Mouse (Mus musculus): ENCODE measurements around the gene Sfxn3. TPM values are rescaled to one million over a fixed set of nuclear protein-coding genes. Genes with fewer than 3 reads are reported as not detected.
A peak's percentile ranks its signal among the peaks of the same experiment; 100 is the strongest.

Sfxn3 gene
- polyA plus RNA-seq, 1 experiment from 2014 or later, result 4.1 TPM

DNA sequence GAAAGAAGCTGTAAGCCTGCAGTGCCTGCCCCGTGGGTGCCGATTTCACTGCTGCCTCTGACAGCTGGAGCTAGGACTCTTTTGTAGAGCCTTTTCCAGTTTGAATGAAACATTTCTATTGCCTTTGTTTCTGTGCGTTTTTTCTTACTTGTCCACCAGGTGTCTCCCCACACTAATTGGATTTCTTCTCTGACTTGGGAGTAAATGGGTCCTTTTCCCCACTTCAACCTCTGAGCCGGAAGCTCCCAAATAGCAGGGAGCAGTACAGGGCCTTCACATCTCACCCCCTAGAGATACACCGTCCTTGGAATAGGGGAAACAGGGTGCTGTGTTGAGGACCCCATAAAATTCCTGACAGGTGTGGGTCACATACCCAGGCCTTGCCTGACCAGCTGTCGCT, 34.7 kb upstream of the Sfxn3 start:
- Histone ChIP-seq H3K27ac (no peak overlapping the region), H3K27me3 (replicated peaks) (peaks cover 3% of the 10 kb centered on the region; the same call in 1 of the 2 replicates), H3K9ac (no peak overlapping the region), H3K4me2 (no peak overlapping the region), H3K9me3 (replicated peaks) (no peaks in the 10 kb centered on the region), H3K4me1 (peaks cover 62% of the 10 kb centered on the region), H3K4me3 (no peak overlapping the region), H3K36me3 (peaks cover 48% of the 10 kb centered on the region)
- 58% methylated on average over 6 of the region's 6 CpGs for WGBS (ENCODE audit: insufficient replicate concordance)
- ATAC-seq, result no peak

DNA sequence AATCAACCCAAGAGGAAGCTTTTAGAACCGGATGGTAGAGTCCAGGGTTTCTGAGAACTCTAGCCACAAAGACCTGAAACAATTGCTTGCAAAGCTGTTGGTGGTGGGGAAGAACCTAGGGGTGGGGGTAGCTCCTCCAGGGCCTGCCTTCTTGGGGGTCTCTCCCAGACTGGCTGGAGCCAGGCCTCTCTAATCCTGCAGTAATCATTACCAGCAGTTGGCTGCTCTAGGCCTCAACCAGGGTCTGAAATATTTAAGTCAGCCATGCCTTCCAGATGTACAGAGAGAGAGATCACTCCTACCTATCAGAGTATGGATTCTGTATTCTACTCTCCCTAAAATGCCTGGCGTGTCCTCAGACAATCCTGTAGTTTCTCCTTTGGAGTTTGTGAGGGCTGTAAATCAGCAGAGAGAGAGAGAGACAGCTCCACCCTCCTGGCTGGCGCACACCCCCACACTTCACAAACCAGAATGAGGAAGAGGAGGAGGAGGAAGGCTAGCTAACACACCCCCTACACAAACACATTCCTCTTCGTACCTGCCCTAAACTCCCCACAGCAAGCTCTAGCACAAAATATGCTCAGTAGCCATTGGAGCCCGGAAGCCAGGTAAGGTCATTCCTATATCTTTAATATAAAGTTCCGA, 33.6 kb upstream of the Sfxn3 start:
- Histone ChIP-seq H3K4me2 (peak overlapping the region; percentile 93; the same call in 1 of the 2 replicates), H3K9ac (no peak overlapping the region), H3K9me3 (replicated peaks) (no peaks in the 10 kb centered on the region), H3K36me3 (peaks cover 37% of the 10 kb centered on the region), H3K4me1 (peaks cover 62% of the 10 kb centered on the region), H3K27me3 (replicated peaks) (peaks cover 3% of the 10 kb centered on the region; the same call in 1 of the 2 replicates), H3K27ac (peak overlapping the region; percentile 79), H3K4me3 (no peak overlapping the region)
- ATAC-seq, result no peak
- WGBS (ENCODE audit: insufficient replicate concordance), result 41% methylated on average over 6 of the region's 6 CpGs

DNA sequence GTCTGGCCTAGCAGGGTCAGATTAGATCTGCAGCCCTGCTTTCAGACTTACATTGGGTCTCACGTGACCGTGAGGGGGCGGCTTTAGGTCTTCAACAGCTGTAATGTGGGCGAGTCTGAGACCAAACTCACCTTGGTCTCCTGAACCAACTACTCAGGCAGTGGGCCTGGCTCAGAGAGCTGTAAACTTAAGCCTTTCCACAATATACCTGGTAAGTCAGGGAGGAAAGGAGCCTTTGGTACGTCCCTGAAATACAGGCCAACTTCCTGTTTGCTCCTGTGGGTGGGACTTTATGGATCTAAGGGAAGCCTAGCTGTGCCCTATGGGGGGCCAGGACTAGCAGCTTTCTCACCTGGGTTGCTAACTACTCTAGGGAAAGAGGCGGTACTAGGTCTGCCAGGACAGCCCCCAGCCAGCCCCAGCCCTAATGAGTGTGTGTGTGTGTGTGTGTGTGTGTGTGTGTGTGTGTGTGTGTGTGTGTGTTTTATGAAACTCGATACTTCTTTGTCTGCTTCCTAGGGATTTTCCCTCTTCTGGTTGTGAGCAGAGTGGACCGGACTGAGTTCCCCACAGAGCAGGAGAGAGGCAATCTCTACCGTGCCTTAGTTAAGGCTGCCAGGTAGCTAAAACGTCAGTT, 32.9 kb upstream of the Sfxn3 start, which contains the start of gene Lzts2:
Lzts2 (plus strand) TSS at position 80 of the 637 bp plus-strand sequence.
- H3K36me3 ChIP-seq, result peaks cover 31% of the 10 kb centered on the region
- peak within 1 kb of the TSS; percentile 70 for H3K9ac ChIP-seq
- H3K9me3 ChIP-seq (replicated peaks), result no peaks in the 10 kb centered on the region
- ATAC-seq, result peak; percentile 11
- peak within 1 kb of the TSS; percentile 79 for H3K27ac ChIP-seq
- peak within 1 kb of the TSS; percentile 66 for H3K4me3 ChIP-seq
- H3K4me1 ChIP-seq, result peaks cover 64% of the 10 kb centered on the region
- 8% methylated on average over 10 of the region's 10 CpGs for WGBS (ENCODE audit: insufficient replicate concordance)
- peaks cover 3% of the 10 kb centered on the region; the same call in 1 of the 2 replicates for H3K27me3 ChIP-seq (replicated peaks)
- H3K4me2 ChIP-seq, result peak within 1 kb of the TSS; percentile 93

DNA sequence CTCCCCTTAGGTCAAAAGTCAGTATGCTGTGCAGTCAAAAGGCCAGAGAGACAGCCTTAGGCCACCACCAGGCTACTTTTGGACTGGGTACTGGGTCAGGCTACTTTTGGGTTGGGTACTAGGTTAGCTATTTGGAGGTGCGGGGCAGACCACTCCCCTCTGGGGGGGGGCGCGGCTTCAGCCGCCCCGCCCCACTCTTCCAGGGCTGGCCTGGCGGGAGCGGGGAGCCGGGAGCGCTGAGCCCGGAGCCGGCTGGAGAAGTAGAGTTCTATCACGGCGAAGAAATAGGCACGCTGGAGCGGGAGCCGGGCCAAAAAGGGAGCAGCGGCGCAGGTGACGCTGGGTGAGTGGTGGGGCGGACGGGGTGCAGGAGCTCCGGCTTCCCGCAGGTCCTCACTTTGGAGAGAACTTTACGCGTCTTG, 32.3 kb upstream of the Sfxn3 start:
- Histone ChIP-seq H3K36me3 (peaks cover 26% of the 10 kb centered on the region), H3K27me3 (replicated peaks) (peaks cover 3% of the 10 kb centered on the region; the same call in 1 of the 2 replicates), H3K9ac (peak overlapping the region; percentile 70), H3K4me3 (peak overlapping the region; percentile 66), H3K4me2 (peak overlapping the region; percentile 93), H3K9me3 (replicated peaks) (no peaks in the 10 kb centered on the region), H3K27ac (peak overlapping the region; percentile 79), H3K4me1 (peaks cover 69% of the 10 kb centered on the region)
- 3% methylated on average over 25 of the region's 25 CpGs for WGBS (ENCODE audit: insufficient replicate concordance)
- ATAC-seq, result peak; percentile 10

DNA sequence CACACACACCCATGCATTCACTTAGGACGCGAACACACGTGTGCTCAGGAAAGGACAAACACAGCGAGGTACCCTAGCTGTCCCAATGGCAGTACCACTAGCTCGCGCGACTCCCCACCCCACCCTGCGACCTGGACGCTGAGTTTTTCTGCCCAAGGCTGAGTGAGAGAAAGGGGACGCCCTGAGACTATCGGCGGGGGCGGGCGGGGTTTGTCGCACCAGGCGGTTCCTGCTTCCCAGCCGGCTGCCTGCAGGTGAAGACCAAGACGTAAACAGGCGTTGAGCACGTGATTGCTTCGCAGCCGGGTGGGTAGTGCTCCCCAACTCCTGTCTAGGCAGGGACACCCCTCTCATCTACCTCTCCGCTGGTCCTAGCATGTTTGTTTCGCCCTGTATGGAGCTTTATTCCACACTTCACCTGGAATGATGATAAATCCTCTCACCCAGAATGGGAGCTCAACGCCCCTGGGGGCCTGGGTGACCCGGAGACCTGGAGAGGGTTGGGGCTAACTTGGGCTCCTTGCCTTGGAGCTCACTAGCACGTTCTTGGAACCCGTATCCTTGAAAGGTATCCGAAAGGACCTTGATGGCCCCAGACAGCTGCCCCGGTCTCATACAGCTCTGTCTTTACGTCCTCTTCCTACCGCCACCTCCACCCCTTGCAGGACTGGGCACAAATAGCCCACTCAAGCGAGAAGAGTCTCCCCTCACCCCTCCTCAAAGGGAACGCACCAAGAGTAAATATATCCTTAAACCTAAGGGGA, 31.6 kb upstream of the Sfxn3 start:
- H3K9ac ChIP-seq, result peak overlapping the region; percentile 70
- H3K27ac ChIP-seq, result peak overlapping the region; percentile 79
- H3K36me3 ChIP-seq, result peaks cover 19% of the 10 kb centered on the region
- H3K9me3 ChIP-seq (replicated peaks), result no peaks in the 10 kb centered on the region
- H3K4me3 ChIP-seq, result peak overlapping the region; percentile 66
- H3K27me3 ChIP-seq (replicated peaks), result peaks cover 3% of the 10 kb centered on the region; the same call in 1 of the 2 replicates
- WGBS (ENCODE audit: insufficient replicate concordance), result under 1% methylated on average over 34 of the region's 34 CpGs
- peak overlapping the region; percentile 93 for H3K4me2 ChIP-seq
- ATAC-seq, result peak; percentile 62
- peaks cover 76% of the 10 kb centered on the region for H3K4me1 ChIP-seq

DNA sequence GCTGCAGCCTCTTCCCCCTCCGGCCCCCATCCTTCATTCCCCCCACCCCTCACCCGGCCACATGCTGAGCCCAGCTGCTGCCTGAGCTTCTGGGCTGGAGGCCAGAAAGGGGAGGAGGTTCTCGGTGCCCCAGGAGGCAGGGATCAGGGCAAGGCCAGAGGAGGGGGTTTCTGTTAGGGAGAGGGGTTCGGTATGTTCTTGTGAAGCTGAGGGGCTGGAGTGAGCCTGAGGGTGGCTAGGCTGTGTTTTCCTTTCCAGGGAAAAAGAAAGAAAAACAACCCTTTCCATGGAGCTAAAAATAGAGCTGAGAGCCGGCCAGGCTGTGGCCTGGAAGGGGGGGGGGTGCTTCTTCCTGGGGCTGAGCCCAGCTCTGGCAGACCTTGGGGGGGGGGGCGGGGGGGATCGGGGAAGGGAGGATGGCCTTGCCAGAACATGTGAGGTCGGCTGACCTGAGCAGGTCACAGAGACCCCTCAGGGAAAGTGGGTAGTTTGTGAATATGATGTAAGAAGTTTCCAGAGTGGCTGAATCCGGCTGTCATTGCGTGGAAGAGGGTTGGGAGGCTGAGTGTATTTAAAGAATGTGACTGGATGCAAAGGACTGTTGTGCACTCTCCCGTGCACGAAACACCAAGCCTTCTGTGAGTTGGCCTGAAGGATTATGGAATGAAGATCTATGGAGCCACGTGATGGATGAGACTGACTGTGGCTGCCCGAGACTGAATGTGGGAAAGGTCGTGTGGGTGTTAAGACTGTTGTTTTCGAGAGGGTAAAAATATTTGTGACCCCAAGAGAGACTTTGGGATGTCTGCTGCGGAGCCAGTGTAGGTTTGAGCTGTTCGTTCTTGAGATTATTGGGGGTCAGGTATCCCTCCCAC, 30.7 kb upstream of the Sfxn3 start:
- Histone ChIP-seq H3K27me3 (replicated peaks) (peaks cover 3% of the 10 kb centered on the region; the same call in 1 of the 2 replicates), H3K4me2 (peak overlapping the region; percentile 93), H3K9ac (peak overlapping the region; percentile 70), H3K9me3 (replicated peaks) (no peaks in the 10 kb centered on the region), H3K27ac (peak overlapping the region; percentile 79), H3K4me3 (peak overlapping the region; percentile 66), H3K36me3 (peaks cover 16% of the 10 kb centered on the region), H3K4me1 (peaks cover 82% of the 10 kb centered on the region)
- no peak for ATAC-seq
- WGBS (ENCODE audit: insufficient replicate concordance), result 3% methylated on average over 17 of the region's 18 CpGs

DNA sequence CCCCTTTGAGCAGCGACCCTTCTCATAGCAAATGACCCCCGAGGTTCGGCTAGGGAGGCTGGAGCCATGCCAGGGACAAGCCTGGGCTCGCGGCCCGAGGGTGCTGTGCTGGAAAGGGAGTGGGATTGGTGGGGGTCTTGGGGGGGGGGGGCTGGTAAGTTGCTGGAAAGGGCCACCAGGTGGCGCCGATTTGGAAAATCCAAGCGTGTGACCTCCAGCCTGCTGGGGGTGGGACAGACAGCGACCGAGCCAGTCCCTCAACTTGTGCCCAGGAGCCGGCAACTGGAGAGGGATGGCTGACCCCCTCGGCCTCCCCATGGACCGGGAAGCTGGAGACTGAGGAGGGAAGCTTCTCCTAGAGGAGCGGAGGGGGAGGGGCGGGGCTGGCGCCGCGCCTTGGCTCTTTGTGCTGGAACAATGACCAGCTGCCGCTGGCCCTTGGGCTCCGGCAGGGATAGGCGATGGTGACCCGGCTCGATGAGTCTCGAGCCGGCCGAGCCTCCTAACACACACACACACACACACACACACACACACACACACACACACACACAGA, 30.0 kb upstream of the Sfxn3 start:
- Histone ChIP-seq H3K4me1 (peaks cover 82% of the 10 kb centered on the region), H3K27ac (peak overlapping the region; percentile 79), H3K27me3 (replicated peaks) (peaks cover 3% of the 10 kb centered on the region; the same call in 1 of the 2 replicates), H3K9me3 (replicated peaks) (no peaks in the 10 kb centered on the region), H3K36me3 (peaks cover 12% of the 10 kb centered on the region), H3K4me2 (peak overlapping the region; percentile 93), H3K9ac (peak overlapping the region; percentile 69), H3K4me3 (peak overlapping the region; percentile 66)
- peak; percentile 41 for ATAC-seq
- under 1% methylated on average over 27 of the region's 27 CpGs for WGBS (ENCODE audit: insufficient replicate concordance)

DNA sequence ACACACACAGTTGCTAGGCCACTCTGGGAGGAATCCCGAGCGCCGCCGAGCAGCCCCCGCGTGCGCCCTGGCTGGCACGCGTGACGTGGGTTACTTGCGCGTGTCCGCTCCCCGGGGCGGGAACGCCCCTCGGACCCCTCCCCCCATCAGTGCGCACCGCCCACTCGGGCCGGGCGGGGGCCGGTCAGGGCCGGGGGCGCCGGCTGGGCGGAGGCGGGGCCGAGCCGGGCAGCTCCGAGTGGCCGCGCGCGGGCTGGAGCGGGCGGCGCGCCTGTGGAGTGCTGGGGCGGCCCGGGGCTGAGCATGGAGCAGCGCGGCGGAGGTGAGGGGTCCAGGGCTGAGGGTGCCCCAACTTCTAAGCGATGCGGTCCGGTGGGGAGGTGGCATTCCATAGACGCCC, 29.4 kb upstream of the Sfxn3 start:
- Histone ChIP-seq H3K27me3 (replicated peaks) (peaks cover 3% of the 10 kb centered on the region; the same call in 1 of the 2 replicates), H3K27ac (peak overlapping the region; percentile 79), H3K4me1 (peaks cover 82% of the 10 kb centered on the region), H3K36me3 (peaks cover 14% of the 10 kb centered on the region), H3K4me3 (peak overlapping the region; percentile 66), H3K4me2 (peak overlapping the region; percentile 93), H3K9ac (peak overlapping the region; percentile 69), H3K9me3 (replicated peaks) (no peaks in the 10 kb centered on the region)
- WGBS (ENCODE audit: insufficient replicate concordance), result under 1% methylated on average over 45 of the region's 48 CpGs
- peak; percentile 41 for ATAC-seq

DNA sequence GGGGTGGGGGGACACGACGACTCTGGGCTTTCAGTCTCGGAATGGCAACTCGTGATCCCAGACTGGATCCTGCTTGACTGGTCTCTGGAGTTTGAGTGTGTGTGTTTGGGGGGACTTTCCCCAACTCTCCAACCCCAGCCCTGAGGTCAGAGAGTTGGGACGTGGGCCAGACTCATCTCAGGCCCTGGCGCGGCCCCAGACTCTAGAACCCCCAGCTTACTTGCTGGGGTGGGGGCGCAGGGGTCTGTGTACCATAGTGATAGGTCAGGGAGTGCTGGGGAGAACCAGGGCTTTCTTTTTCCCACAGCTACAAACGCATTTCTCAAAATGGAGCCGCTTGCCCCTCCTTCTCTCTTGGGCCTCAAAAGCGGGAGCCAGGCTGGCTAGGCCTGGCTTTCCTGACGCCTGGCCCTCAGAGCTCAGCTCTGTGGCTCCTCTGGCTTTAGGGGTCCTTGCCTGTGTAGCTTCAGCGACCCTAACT, 28.9 kb upstream of the Sfxn3 start:
- no peaks in the 10 kb centered on the region for H3K9me3 ChIP-seq (replicated peaks)
- peak overlapping the region; percentile 79 for H3K27ac ChIP-seq
- peaks cover 77% of the 10 kb centered on the region for H3K4me1 ChIP-seq
- whole genome bisulfite sequencing (ENCODE audit: insufficient replicate concordance), result 14% methylated on average over 12 of the region's 13 CpGs
- H3K4me3 ChIP-seq, result peak overlapping the region; percentile 66
- H3K4me2 ChIP-seq, result peak overlapping the region; percentile 93
- ATAC-seq, result no peak
- peak overlapping the region; percentile 69 for H3K9ac ChIP-seq
- peaks cover 15% of the 10 kb centered on the region for H3K36me3 ChIP-seq
- peaks cover 3% of the 10 kb centered on the region; the same call in 1 of the 2 replicates for H3K27me3 ChIP-seq (replicated peaks)

DNA sequence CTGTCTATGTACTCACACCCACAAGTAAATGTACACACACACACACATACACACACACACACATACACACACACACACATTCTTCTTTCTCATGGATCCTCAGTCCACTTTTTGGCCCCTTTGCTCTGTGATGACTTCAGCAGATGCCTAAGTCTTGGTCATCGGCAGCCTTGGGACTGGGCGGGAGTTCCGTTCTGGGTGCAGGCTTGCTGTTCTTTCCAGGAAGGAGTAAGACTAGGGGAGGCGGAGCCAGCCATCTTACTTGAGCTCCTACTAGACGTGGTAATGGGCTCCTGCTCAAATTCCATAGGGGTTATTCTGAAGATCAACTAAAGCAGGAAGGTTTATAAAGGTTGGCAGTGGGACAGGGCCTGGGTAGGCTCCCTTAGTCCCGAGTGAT, 27.0 kb upstream of the Sfxn3 start:
- Histone ChIP-seq H3K27ac (no peak overlapping the region), H3K36me3 (peaks cover 32% of the 10 kb centered on the region), H3K27me3 (replicated peaks) (peaks cover 3% of the 10 kb centered on the region; the same call in 1 of the 2 replicates), H3K9ac (no peak overlapping the region), H3K4me2 (0 out of 2 replicates have a peak overlapping the region, but pooled peaks have one; percentile 12), H3K9me3 (replicated peaks) (no peaks in the 10 kb centered on the region), H3K4me3 (no peak overlapping the region), H3K4me1 (peaks cover 57% of the 10 kb centered on the region)
- no peak for ATAC-seq
- 63% methylated on average over 6 of the region's 6 CpGs for WGBS (ENCODE audit: insufficient replicate concordance)
